Mouse (Mus musculus): ENCODE results near the gene Arhgef25.

DNA sequence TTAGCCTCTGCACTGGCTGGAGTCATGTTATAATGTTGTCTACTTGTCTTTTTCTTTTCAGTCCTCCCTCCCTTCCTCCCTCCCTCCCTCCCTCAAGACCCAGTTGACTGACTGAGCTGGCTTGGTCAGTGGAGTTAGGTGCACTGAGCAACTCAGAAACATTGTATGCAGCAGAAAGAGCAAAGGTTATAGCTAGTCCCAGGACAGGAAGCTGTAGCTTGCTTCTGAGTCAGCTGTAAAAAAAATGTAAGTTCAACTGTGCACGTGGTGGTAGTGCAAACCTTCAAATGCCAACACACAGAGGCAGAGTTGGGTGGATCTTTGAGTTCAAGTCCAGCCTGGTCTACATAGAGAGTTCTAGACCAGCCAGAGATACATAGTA lies 24.5 kb upstream of the Arhgef25 start:
- no peak for TF ChIP-seq CTCF (IDR thresholded peaks at IDR 0.05; ENCODE audit: borderline replicate concordance, control insufficient read depth, extremely low read depth, insufficient read depth, low read length, poor library complexity)
- TF ChIP-seq POLR2A (IDR thresholded peaks at IDR 0.05; ENCODE audit: control insufficient read depth, extremely low read depth, insufficient read depth, low read length, poor library complexity): no peak

All from thymus, adult 2 months (tissue).